Mouse (Mus musculus): ENCODE results near the gene Bcr.

- TF ChIP-seq CTCF (IDR thresholded peaks at IDR 0.05; ENCODE audit: borderline replicate concordance, control insufficient read depth, extremely low read depth, insufficient read depth, low read length, poor library complexity) (no peak), POLR2A (IDR thresholded peaks at IDR 0.05; ENCODE audit: control insufficient read depth, extremely low read depth, insufficient read depth, low read length, poor library complexity) (no peak)
Measured at GRCm38 (mm10) chr10:75058761-75059395, 1.5 kb upstream of the Bcr start.
